Mouse (Mus musculus): ENCODE data around the gene Nudt1. TPM values are rescaled to one million over a fixed set of nuclear protein-coding genes. Genes with fewer than 3 reads are reported as not detected.

Nudt1 gene
- polyA plus RNA-seq, 1 experiment from 2014 or later: 36.0 TPM

DNA sequence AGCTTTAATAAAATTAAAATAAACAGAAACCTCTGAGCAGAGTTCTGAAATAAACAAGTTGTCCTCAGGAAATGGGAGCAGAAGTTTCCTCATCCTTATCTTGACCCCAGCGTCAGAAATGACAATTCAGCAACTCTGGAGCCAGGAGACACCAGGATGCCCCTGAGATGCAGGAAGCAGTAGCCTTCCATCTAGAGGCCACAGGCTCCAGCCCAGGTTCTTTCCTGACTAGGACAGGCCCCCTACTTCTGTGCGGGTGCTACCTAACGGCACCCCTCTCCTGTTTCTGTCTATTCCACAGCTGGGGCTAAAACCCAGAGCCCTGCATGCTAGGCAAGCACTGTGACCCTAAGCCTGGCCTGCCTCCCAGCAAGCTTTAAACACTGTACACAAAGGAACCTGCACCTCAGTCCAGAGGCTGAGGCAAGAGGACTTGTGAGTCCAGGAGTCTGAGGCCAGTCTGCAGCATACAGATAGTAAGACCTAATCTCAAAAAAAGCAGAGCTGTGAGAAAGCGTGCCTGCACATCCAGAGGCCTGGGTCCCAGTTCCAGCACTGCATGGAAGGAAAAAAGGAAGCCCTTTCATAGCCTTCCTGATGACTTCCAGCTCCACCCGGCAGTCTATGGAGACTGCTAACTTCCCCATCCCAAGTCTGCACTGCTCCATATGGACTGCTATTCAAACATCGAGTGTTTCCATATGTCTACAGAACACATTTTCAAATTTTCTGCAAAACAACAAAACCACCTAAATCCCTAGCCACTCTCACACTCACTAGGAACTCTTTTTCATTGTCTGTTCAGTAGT is 49.2 kb downstream of the Nudt1 start:
- no peak overlapping the region for H3K9ac ChIP-seq (ENCODE audit: low read depth, low read length)
- no peak overlapping the region for H3K4me2 ChIP-seq (replicated peaks; ENCODE audit: low read depth, low read length)
- no peaks in the 10 kb centered on the region for H3K9me3 ChIP-seq (ENCODE audit: control insufficient read depth, low read length)
- H3K4me3 ChIP-seq (ENCODE audit: low read depth, low read length): no peak overlapping the region
- 78% methylated on average over 6 of the region's 6 CpGs for WGBS
- H3K27me3 ChIP-seq (ENCODE audit: control insufficient read depth, insufficient read depth, low read length): no peaks in the 10 kb centered on the region
- H3K27ac ChIP-seq (ENCODE audit: low read depth, low read length): no peak overlapping the region
- no peaks in the 10 kb centered on the region for H3K36me3 ChIP-seq (ENCODE audit: control insufficient read depth, insufficient read depth, low read length)
- ATAC-seq (ENCODE audit: low FRiP score): no peak
- H3K4me1 ChIP-seq (replicated peaks; ENCODE audit: control insufficient read depth, insufficient read depth, low read length): no peaks in the 10 kb centered on the region
- no peak for DNase-seq (ENCODE audit: low spot score)

DNA sequence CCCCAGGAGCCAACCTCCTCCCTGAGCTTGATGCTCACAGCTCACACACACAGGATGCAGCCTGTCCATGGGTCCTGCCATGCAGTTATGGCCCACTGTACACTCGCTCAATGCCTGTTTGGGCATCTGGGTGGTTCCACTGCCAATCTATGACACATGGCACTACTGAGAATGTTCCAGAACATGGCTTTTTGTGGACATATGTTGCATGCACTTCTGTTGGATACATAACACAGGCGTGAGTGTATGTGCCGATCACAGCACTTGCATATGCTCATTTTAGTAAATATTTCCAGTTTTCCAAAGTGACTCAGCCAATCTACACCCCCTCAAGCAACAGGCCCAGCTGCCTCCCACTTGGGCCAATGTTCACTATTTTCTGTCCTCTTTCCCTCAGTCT is 50.2 kb downstream of the Nudt1 start:
- H3K36me3 ChIP-seq (ENCODE audit: control insufficient read depth, insufficient read depth, low read length): no peaks in the 10 kb centered on the region
- WGBS: 99% methylated on average over 3 of the region's 3 CpGs
- DNase-seq (ENCODE audit: low spot score) (no peak), ATAC-seq (ENCODE audit: low FRiP score) (no peak)
- H3K4me3 ChIP-seq (ENCODE audit: low read depth, low read length): no peak overlapping the region
- H3K9me3 ChIP-seq (ENCODE audit: control insufficient read depth, low read length): no peaks in the 10 kb centered on the region
- no peak overlapping the region for H3K27ac ChIP-seq (ENCODE audit: low read depth, low read length)
- no peak overlapping the region for H3K4me2 ChIP-seq (replicated peaks; ENCODE audit: low read depth, low read length)
- H3K4me1 ChIP-seq (replicated peaks; ENCODE audit: control insufficient read depth, insufficient read depth, low read length): no peaks in the 10 kb centered on the region
- no peak overlapping the region for H3K9ac ChIP-seq (ENCODE audit: low read depth, low read length)
- H3K27me3 ChIP-seq (ENCODE audit: control insufficient read depth, insufficient read depth, low read length): no peaks in the 10 kb centered on the region

- no peak overlapping the region for H3K27ac ChIP-seq (ENCODE audit: low read depth, low read length)
- no peaks in the 10 kb centered on the region for H3K27me3 ChIP-seq (ENCODE audit: control insufficient read depth, insufficient read depth, low read length)
- no peak overlapping the region for H3K4me3 ChIP-seq (ENCODE audit: low read depth, low read length)
- WGBS: 87% methylated on average over 2 of the region's 2 CpGs
- no peaks in the 10 kb centered on the region for H3K9me3 ChIP-seq (ENCODE audit: control insufficient read depth, low read length)
- no peaks in the 10 kb centered on the region for H3K36me3 ChIP-seq (ENCODE audit: control insufficient read depth, insufficient read depth, low read length)
- no peak overlapping the region for H3K4me2 ChIP-seq (replicated peaks; ENCODE audit: low read depth, low read length)
- H3K9ac ChIP-seq (ENCODE audit: low read depth, low read length): no peak overlapping the region
- no peaks in the 10 kb centered on the region for H3K4me1 ChIP-seq (replicated peaks; ENCODE audit: control insufficient read depth, insufficient read depth, low read length)
- ATAC-seq (ENCODE audit: low FRiP score): no peak
- no peak for DNase-seq (ENCODE audit: low spot score)
These were observed 52.3 kb downstream of the Nudt1 start for GRCm38 (mm10) chr5:140373711-140374110.

DNA sequence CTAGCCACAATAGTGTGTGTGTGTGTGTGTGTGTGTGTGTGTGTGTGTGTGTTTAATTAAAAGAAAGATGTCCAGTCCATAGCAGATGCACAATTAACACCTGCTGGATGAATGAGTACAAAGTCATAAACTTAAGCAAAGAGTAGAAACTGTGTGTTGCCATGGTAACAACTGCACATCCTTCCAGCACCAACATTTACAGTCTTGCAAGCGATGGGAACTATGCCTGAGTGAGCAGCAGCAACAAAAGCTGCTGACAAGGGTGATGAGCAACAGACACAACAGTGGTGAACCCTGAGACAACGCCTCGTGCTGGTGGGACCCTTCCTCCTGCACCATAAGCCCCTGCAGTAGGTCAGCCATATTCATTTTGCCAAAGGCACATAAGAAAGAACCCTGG is 52.8 kb downstream of the Nudt1 start:
- no peak for DNase-seq (ENCODE audit: low spot score)

GRCm38 (mm10) chr5:140375249-140375829 is 53.9 kb downstream of the Nudt1 start:
- 91% methylated on average over 4 of the region's 4 CpGs for WGBS
- no peak for ATAC-seq (ENCODE audit: low FRiP score)

More for the DNA sequence above, 52.8 kb downstream of the Nudt1 start:
- H3K36me3 ChIP-seq (ENCODE audit: control insufficient read depth, insufficient read depth, low read length): no peaks in the 10 kb centered on the region
- H3K27ac ChIP-seq (ENCODE audit: low read depth, low read length): no peak overlapping the region
- no peak overlapping the region for H3K4me2 ChIP-seq (replicated peaks; ENCODE audit: low read depth, low read length)
- no peaks in the 10 kb centered on the region for H3K9me3 ChIP-seq (ENCODE audit: control insufficient read depth, low read length)
- no peaks in the 10 kb centered on the region for H3K27me3 ChIP-seq (ENCODE audit: control insufficient read depth, insufficient read depth, low read length)
- ATAC-seq (ENCODE audit: low FRiP score): no peak
- 58% methylated on average over 3 of the region's 3 CpGs for WGBS
- no peak overlapping the region for H3K9ac ChIP-seq (ENCODE audit: low read depth, low read length)
- H3K4me1 ChIP-seq (replicated peaks; ENCODE audit: control insufficient read depth, insufficient read depth, low read length): no peaks in the 10 kb centered on the region
- no peak overlapping the region for H3K4me3 ChIP-seq (ENCODE audit: low read depth, low read length)

GRCm38 (mm10) chr5:140378121-140378853 is 56.8 kb downstream of the Nudt1 start:
- H3K36me3 ChIP-seq (ENCODE audit: control insufficient read depth, insufficient read depth, low read length): no peaks in the 10 kb centered on the region
- H3K27me3 ChIP-seq (ENCODE audit: control insufficient read depth, insufficient read depth, low read length): no peaks in the 10 kb centered on the region
- no peak overlapping the region for H3K4me2 ChIP-seq (replicated peaks; ENCODE audit: low read depth, low read length)
- ATAC-seq (ENCODE audit: low FRiP score) (no peak), DNase-seq (ENCODE audit: low spot score) (no peak)
- H3K4me3 ChIP-seq (ENCODE audit: low read depth, low read length): no peak overlapping the region
- no peaks in the 10 kb centered on the region for H3K9me3 ChIP-seq (ENCODE audit: control insufficient read depth, low read length)
- H3K4me1 ChIP-seq (replicated peaks; ENCODE audit: control insufficient read depth, insufficient read depth, low read length): no peaks in the 10 kb centered on the region
- WGBS: 91% methylated on average over 6 of the region's 6 CpGs
- no peak overlapping the region for H3K9ac ChIP-seq (ENCODE audit: low read depth, low read length)
- no peak overlapping the region for H3K27ac ChIP-seq (ENCODE audit: low read depth, low read length)

More at GRCm38 (mm10) chr5:140375249-140375829, 53.9 kb downstream of the Nudt1 start:
- H3K9me3 ChIP-seq (ENCODE audit: control insufficient read depth, low read length): no peaks in the 10 kb centered on the region
- no peak overlapping the region for H3K4me3 ChIP-seq (ENCODE audit: low read depth, low read length)
- no peaks in the 10 kb centered on the region for H3K36me3 ChIP-seq (ENCODE audit: control insufficient read depth, insufficient read depth, low read length)
- H3K4me1 ChIP-seq (replicated peaks; ENCODE audit: control insufficient read depth, insufficient read depth, low read length): no peaks in the 10 kb centered on the region
- H3K4me2 ChIP-seq (replicated peaks; ENCODE audit: low read depth, low read length): no peak overlapping the region
- DNase-seq (ENCODE audit: low spot score): no peak
- no peak overlapping the region for H3K9ac ChIP-seq (ENCODE audit: low read depth, low read length)
- H3K27me3 ChIP-seq (ENCODE audit: control insufficient read depth, insufficient read depth, low read length): no peaks in the 10 kb centered on the region
- H3K27ac ChIP-seq (ENCODE audit: low read depth, low read length): no peak overlapping the region

GRCm38 (mm10) chr5:140379299-140379698 is 57.8 kb downstream of the Nudt1 start:
- no peak overlapping the region for H3K9ac ChIP-seq (ENCODE audit: low read depth, low read length)
- H3K36me3 ChIP-seq (ENCODE audit: control insufficient read depth, insufficient read depth, low read length): no peaks in the 10 kb centered on the region
- WGBS: 79% methylated on average over 6 of the region's 6 CpGs
- no peaks in the 10 kb centered on the region for H3K27me3 ChIP-seq (ENCODE audit: control insufficient read depth, insufficient read depth, low read length)
- H3K4me2 ChIP-seq (replicated peaks; ENCODE audit: low read depth, low read length): no peak overlapping the region
- no peak overlapping the region for H3K4me3 ChIP-seq (ENCODE audit: low read depth, low read length)
- DNase-seq (ENCODE audit: low spot score): no peak
- H3K4me1 ChIP-seq (replicated peaks; ENCODE audit: control insufficient read depth, insufficient read depth, low read length): no peaks in the 10 kb centered on the region
- ATAC-seq (ENCODE audit: low FRiP score): no peak
- no peaks in the 10 kb centered on the region for H3K9me3 ChIP-seq (ENCODE audit: control insufficient read depth, low read length)
- no peak overlapping the region for H3K27ac ChIP-seq (ENCODE audit: low read depth, low read length)

GRCm38 (mm10) chr5:140381156-140381555 is 59.7 kb downstream of the Nudt1 start:
- H3K4me2 ChIP-seq (replicated peaks; ENCODE audit: low read depth, low read length): no peak overlapping the region
- H3K27me3 ChIP-seq (ENCODE audit: control insufficient read depth, insufficient read depth, low read length): no peaks in the 10 kb centered on the region
- H3K4me1 ChIP-seq (replicated peaks; ENCODE audit: control insufficient read depth, insufficient read depth, low read length): no peaks in the 10 kb centered on the region
- DNase-seq (ENCODE audit: low spot score): no peak
- H3K4me3 ChIP-seq (ENCODE audit: low read depth, low read length): no peak overlapping the region
- no peak overlapping the region for H3K27ac ChIP-seq (ENCODE audit: low read depth, low read length)
- 90% methylated on average over 7 of the region's 7 CpGs for WGBS
- no peak overlapping the region for H3K9ac ChIP-seq (ENCODE audit: low read depth, low read length)
- no peak for ATAC-seq (ENCODE audit: low FRiP score)
- H3K36me3 ChIP-seq (ENCODE audit: control insufficient read depth, insufficient read depth, low read length): no peaks in the 10 kb centered on the region
- H3K9me3 ChIP-seq (ENCODE audit: control insufficient read depth, low read length): no peaks in the 10 kb centered on the region
